Mouse (Mus musculus) gastrocnemius, postnatal 14 days (tissue): Measurements from ENCODE around the gene Bola2. TPM values are rescaled to one million over a fixed set of nuclear protein-coding genes. Genes with fewer than 3 reads are reported as not detected.

Experiments used
- DNase-seq: peaks from one replicate; pipeline ENCODE4 v3.0.0; 2021; ENCODE audit warnings: mixed read lengths
- intact Hi-C: fragments of 180-260 bp; cut with DNase I; formaldehyde crosslinking; loops from one replicate; pipeline ENCODE4 v1.15.1; 2025; ENCODE audit warnings: low total_unique reads
- total RNA-seq, 2 experiments: library from RNA; stranded (reverse); gene quantifications; 2 replicates each; pipeline ENCODE4 v1.2.3; 2021

Bola2 gene
- total RNA-seq, 2 experiments from 2014 or later: 40.7 to 41.6 TPM

- DNase-seq: no peak
- intact Hi-C loops: no loop called here
Observed at GRCm38 (mm10) chr7:126741452-126741851, 46.3 kb downstream of the Bola2 start.

DNA sequence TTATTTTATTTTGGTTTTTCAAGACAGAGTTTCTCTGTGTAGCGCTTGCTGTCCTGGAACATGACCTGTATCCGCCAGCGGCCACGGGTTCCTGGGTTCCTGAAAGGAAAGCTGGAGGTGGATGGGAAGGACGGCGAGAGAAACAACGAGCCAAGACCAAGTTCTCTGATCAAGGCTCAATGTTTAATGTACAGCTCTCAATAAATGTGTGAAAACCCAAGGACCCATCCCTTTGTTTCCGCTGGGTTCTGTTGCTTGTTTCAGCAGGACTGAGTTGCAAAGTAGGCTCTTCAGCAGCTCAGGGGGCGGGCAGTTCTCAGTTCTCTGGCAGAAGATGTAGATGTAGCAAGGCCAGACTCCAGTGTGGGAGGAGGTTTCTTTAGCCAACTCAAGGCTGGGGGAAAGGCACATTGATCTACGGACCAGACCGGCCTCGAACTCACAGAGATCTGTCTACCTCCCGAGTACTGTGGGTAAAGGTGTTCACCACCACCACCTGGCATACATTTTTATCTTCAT, 46.8 kb downstream of the Bola2 start:
- DNase-seq: no peak
- intact Hi-C loops: no loop called here

GRCm38 (mm10) chr7:126746066-126746465, 50.9 kb downstream of the Bola2 start:
- intact Hi-C loops: no loop called here
- DNase-seq: no peak

GRCm38 (mm10) chr7:126746798-126747197, 51.6 kb downstream of the Bola2 start:
- intact Hi-C loops: no loop called here

GRCm38 (mm10) chr7:126748824-126749223, 53.6 kb downstream of the Bola2 start:
- DNase-seq: no peak
- intact Hi-C loops: no loop called here

More at GRCm38 (mm10) chr7:126746798-126747197, 51.6 kb downstream of the Bola2 start:
- no peak for DNase-seq

Other genes with a start within 250 kb of the Bola2 start
- over 10,000 TPM; 16,285 to 17,681 TPM for gene Atp2a1, start 232.3 kb upstream of the Bola2 start, total RNA-seq
- 10 to 100 TPM; 47.1 to 47.6 TPM for gene Sh2b1, start 220.0 kb upstream of the Bola2 start, total RNA-seq
- gene Tufm, start 208.0 kb upstream of the Bola2 start, total RNA-seq: 100 to 1,000 TPM; 117 to 146 TPM
- gene Atxn2l, start 192.0 kb upstream of the Bola2 start, total RNA-seq: 10 to 100 TPM; 31.1 to 32.4 TPM
- gene Eif3c, start 129.0 kb upstream of the Bola2 start, total RNA-seq: 100 to 1,000 TPM; 135 to 136 TPM
- gene Apobr, start 110.5 kb upstream of the Bola2 start, total RNA-seq: under 1 TPM; 0.55 to 0.88 TPM
- gene Cln3, start 109.6 kb upstream of the Bola2 start, total RNA-seq: 1 to 10 TPM; 6.5 to 7.6 TPM
- not detected for gene Il27, start 100.5 kb upstream of the Bola2 start, total RNA-seq
- gene Nupr1, start 64.5 kb upstream of the Bola2 start, total RNA-seq: 10 to 100 TPM; 15.4 to 18.3 TPM
- 10 to 100 TPM; 23.2 to 24.6 TPM for gene Sgf29, start 46.1 kb upstream of the Bola2 start, total RNA-seq
- 10 to 100 TPM; 20.3 to 45.9 TPM for gene Sult1a1, start 19.0 kb upstream of the Bola2 start, total RNA-seq
- gene Slx1b, start 383 bp downstream of the Bola2 start, total RNA-seq: 1 to 10 TPM; 3.7 to 4.6 TPM
- 1 to 10 TPM; 2.7 to 3.6 TPM for gene Coro1a, start 12.4 kb downstream of the Bola2 start, total RNA-seq
- gene Mapk3, start 64.2 kb downstream of the Bola2 start, total RNA-seq: 10 to 100 TPM; 35.0 to 40.0 TPM
- gene Gdpd3, start 70.9 kb downstream of the Bola2 start, total RNA-seq: 1 to 10 TPM in 1 of 2 experiments, under 1 TPM in 1; 0.92 to 1.8 TPM
- gene Ypel3, start 81.6 kb downstream of the Bola2 start, total RNA-seq: 10 to 100 TPM; 52.4 to 64.9 TPM
- under 1 TPM; 0.31 to 0.55 TPM for gene Tbx6, start 86.1 kb downstream of the Bola2 start, total RNA-seq
- gene Ppp4c, start 97.1 kb downstream of the Bola2 start, total RNA-seq: 10 to 100 TPM; 28.0 to 33.6 TPM
- gene Fam57b, start 102.3 kb downstream of the Bola2 start, total RNA-seq: 10 to 100 TPM; 12.5 to 14.2 TPM
- gene 4930451I11Rik, start 136.2 kb downstream of the Bola2 start, total RNA-seq: not detected
- gene Doc2a, start 152.0 kb downstream of the Bola2 start, total RNA-seq: not detected
- gene Hirip3, start 166.6 kb downstream of the Bola2 start, total RNA-seq: 1 to 10 TPM; 6.1 to 8.5 TPM
- gene Ino80e, start 167.0 kb downstream of the Bola2 start, total RNA-seq: 10 to 100 TPM; 13.7 to 14.1 TPM
- gene Taok2, start 189.3 kb downstream of the Bola2 start, total RNA-seq: 10 to 100 TPM; 33.1 to 33.5 TPM
- 10 to 100 TPM; 11.9 to 13.1 TPM for gene Tmem219, start 227.5 kb downstream of the Bola2 start, total RNA-seq
- 1 to 10 TPM; 2.5 to 3.2 TPM for gene Kctd13, start 233.5 kb downstream of the Bola2 start, total RNA-seq